Mouse (Mus musculus): ENCODE measurements around the gene Runx2.

The Runx2 gene

DNA sequence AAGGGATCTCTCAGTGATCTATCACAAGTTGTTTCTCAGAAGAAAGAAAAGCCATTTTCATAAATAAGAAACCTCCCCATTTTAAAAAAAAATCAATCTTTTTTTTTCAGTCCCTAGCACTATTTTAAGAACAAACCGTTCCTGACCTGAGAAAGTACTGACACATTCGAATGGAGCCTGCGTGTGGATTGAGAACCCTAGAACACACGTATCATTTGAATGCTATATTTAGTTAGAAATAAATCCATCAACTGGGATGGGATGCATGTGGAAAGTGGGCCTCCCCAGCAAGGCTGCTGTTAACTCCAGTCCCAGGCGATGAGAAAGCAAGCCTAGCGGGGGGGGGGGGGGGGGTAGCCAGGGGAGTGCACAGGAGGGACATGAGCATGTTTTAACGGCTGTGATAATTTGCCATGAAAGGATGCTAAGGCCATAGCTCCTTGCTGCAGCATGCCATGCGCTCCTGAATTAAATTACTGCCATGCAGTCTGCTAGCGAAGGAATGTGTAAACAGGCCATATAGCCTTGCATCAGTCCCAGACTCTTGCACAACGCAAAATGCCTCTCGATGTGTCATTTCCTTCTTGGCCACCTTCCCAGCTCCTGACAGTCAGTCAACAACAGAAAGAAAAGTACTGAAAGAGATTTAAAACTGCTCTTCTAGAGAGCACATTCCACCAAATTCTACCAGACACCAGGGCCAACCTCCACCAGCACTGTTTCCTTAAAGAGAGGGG lies 104.9 kb downstream of the Runx2 start:
- DNase-seq = peak; percentile 41

- DNase-seq = no peak
Observed at GRCm38 (mm10) chr17:44707956-44708355, 106.6 kb downstream of the Runx2 start.

- no peak for DNase-seq
Observed at GRCm38 (mm10) chr17:44706531-44706930, 108.1 kb downstream of the Runx2 start.

- no peak for DNase-seq
Observed at GRCm38 (mm10) chr17:44702506-44703298, 111.9 kb downstream of the Runx2 start.

DNA sequence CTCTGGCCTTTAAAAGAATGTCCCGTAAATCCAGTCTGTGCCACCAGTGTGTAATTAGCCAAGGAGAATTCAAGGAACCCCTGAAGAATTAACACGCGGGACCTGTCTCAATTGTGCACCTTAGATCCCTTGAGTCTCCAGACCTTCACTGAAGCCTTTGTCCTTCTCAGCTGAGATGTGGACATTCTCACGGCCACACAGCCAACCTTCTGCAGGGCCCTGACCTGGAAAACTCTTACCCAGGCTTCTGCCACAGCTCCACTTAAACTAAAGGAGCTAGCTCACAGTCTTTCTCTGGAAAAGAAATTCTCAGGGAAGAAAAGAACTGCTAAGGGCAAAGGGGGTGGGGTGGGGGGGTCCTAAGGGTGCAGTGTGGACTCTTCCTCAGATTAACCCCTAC lies 113.1 kb downstream of the Runx2 start:
- no peak for DNase-seq

DNA sequence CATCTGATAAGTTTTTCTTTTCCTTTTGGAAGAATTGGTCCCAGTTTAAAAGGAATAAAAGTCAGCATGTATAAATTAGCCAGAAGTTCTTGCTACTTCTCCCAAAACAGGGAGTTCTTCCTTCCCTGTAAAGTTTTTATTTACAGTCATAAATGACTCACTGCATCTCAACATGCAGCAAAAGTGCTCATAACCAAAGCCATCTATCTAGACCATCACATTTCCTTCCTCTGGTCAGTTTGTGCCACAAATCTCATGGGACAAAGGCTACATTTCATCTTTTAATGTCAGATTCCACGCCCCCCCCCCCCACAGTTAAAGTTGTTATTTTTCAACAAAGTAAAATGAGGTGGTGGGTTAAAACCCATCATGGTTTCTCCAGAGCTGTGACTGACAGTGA lies 114.3 kb downstream of the Runx2 start:
- no peak for DNase-seq

GRCm38 (mm10) chr17:44697053-44697452 lies 117.5 kb downstream of the Runx2 start:
- DNase-seq = no peak

GRCm38 (mm10) chr17:44693552-44693951 lies 121.0 kb downstream of the Runx2 start:
- DNase-seq = no peak

- DNase-seq = no peak
Observed at GRCm38 (mm10) chr17:44691517-44691916, 123.1 kb downstream of the Runx2 start.

DNA sequence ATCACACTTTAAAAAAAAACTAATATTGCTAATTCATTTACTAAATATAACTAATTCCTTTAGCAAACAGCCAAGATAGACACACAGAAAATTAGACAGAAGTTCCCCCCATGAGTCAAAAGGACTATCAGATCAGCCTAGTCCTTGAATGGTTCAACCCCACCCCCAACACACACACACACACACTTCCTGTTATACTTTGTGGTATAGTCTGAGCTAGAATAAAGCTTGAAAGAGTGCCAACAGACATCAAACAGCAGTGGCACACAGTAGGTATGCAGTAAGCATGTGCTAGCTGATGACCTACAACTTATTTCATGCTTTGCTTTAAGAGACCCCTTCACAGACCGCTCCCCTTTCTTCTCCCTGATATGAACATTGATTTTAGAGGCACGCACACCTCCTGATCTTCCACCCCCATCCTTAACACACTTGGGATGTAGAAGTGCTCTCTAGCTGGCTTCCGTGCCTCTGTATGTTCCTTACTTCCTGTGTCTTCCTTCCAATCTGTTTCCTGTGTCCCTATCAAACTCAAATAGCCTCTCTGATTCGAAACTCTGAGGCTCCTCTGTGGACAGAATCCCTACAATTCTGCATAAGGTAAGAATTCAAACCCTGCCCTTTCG lies 124.1 kb downstream of the Runx2 start:
- DNase-seq = no peak

DNA sequence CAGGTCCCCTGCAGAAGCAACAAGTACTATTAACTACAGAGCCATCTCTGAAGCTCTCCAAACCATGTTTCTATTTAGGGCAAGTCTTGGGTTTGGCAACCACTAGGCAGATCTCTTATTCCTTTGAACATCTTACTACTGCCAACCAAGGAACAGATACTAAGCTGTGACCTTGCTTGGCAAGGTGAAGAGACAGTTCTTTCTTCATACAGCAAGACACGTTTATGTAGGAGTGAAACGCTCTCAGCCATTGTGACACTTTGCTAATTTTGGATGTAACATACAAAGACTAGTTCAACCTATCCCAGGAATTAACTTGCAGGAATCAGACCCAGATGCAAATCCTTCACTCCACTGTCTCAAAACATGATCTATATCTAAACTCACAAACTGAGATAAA lies 126.3 kb downstream of the Runx2 start:
- no peak for DNase-seq

DNA sequence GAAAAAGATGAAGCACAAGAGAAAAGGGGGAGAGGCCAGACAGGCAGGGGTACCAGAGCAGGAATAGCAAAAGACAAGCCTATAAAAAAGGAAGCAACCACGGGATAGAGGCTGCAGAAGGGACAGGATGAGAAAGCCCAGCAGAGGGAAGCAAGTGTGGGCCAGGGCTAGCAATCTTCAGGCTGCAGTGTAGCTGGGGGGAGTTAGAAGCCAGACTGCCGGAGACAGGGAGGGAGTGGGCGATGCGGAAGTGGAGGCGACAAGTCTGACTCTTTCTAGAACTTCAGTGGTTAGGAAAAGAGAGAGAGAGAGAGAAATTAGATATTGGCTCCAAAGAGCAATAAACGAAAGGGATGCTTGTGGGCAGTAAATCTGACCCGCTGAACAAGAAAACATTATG lies 129.1 kb downstream of the Runx2 start:
- DNase-seq = no peak

DNA sequence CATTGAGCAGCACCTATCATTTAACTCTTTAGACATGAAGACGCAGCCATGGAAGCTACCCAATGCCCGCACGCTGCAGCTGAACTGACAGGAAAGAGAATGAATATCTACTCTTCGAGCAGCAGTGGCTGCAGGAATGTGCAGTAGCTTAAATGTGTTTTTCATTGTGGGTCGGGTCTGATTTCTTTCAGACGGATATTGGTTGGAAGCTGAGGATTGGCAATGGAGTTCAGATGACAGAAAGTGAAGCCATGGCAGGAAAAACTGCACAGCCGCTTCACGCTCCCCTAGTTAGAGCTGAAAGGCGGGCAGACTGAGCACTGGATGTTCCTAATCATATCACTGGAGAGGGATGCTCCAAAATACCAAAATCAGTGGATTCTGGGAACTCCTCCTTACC lies 131.6 kb downstream of the Runx2 start:
- DNase-seq = no peak

DNA sequence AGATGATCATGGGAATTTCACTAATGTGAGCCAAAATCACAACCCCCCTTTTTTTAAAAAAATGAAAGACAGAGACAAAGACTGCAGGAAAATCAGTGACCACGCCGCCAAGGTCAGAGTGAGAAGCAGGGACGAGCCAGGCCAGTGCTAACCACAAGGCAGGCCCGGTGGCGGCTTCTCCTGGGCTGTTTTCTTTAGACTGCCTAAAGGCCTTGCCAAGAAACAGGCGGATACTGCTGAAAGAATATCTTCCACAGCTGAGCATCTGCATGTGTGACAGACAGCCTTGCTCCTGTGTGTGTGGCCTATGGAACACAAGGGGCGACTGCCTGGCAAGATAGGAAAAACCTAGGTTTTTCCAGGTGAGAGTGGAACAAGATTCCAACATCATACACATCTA lies 136.8 kb downstream of the Runx2 start:
- DNase-seq = no peak

- peak; percentile 48 for DNase-seq
Observed at GRCm38 (mm10) chr17:44672806-44673205, 141.8 kb downstream of the Runx2 start.

DNA sequence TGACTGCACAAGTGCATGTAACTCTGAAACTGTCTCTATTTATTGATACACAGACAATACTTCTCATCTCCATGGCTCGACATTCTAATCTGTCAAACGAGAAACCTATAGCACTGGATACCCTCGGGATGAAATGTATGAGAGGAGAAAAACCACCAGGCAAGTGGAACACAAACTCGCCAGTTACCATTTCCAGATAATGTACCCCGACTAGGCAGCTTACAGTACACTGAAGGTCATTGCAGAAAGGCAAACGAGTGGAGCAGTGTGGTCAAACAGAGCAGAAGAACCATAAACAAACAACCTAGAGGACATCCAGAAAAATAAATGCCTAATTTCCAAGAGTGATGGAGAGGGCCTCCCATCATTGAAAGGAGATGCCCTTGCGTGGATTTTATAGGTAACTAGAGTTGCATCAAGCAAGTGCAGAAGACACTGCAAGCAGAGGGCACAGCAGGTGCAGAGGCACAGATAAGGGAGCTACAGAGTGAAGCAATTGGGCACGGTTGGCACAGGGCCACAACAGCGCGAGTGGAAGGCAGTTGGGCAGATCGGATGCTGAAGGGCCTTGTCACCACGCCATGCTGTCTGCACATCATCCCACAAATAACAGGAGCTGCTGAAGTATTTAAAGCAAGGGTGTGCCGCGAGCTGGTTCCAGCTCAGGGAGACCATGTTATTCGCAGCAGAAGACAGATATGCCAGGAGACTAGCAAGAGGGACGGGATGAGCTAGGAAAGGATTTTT lies 142.5 kb downstream of the Runx2 start:
- no peak for DNase-seq

GRCm38 (mm10) chr17:44669985-44670384 lies 144.6 kb downstream of the Runx2 start:
- no peak for DNase-seq

DNA sequence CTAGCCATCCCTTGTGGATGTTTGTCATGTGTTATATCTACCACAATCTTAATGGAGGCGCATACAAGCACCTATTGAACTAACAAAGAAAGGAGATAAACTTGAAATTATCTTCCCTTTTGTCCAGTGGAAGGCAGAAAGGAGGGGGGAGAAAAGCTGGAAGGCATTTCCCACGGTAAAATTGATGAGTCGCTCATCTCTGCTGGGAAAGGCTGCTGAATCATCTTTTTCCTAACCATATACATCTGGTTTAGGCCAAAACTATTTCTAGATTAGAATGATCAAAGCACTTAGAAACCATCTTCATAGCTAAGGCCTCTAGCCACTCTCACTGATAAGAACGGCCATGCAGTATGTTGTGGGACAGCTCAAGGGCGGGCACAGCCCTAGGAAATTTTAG lies 147.3 kb downstream of the Runx2 start:
- no peak for DNase-seq

DNA sequence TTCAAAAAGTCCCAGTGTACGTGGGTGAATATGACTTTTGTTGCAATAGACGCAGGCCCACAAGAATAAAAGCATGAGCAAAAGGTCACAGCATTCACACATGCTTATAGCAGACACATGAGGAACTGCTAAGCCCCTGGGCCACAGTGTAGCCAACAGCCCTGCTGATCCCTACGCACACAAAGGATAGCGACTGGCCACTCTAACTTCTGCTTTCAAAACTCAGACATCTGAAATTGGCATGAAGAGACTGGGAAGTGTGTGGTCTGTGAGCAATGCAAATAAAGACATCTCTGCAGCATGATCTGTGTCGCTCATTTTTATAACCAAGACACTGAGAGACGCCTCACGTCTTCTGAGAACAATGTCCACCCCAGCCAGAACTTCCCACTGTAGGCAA lies 150.7 kb downstream of the Runx2 start:
- no peak for DNase-seq

GRCm38 (mm10) chr17:44663208-44663607 lies 151.4 kb downstream of the Runx2 start:
- DNase-seq = no peak

- DNase-seq = no peak
Observed at GRCm38 (mm10) chr17:44662080-44662706, 152.4 kb downstream of the Runx2 start.

GRCm38 (mm10) chr17:44660121-44660806 lies 154.3 kb downstream of the Runx2 start:
- no peak for DNase-seq

All from liver (tissue).